Mouse (Mus musculus): Measurements from ENCODE around the gene Aldh18a1. TPM values are rescaled to one million over a fixed set of nuclear protein-coding genes. Genes with fewer than 3 reads are reported as not detected.

Aldh18a1 gene
- 16.1 to 23.3 TPM (median 19.4 TPM) in 4 replicates for total RNA-seq (2023)

DNA sequence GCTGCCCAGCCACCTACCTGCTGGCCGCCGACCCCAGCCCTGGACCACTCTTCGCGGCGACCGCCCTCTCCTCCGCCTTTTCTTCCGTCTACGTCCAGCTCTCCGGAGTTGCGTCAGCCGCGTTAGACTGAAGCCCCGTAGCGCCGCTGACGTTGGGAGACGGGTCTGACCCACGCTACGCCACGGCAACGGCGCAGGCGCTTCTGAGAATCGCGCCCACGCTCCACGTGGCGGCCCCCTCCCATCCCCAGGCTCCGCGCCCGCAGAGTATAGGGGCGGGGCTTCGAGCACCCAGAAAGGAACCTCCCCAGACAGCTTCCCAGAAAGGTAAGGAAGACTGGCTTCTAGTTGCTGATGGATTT, at the start of gene Aldh18a1:
TSS of gene Aldh18a1 (minus strand) at position 171 of the 362 bp plus-strand sequence.

DNA sequence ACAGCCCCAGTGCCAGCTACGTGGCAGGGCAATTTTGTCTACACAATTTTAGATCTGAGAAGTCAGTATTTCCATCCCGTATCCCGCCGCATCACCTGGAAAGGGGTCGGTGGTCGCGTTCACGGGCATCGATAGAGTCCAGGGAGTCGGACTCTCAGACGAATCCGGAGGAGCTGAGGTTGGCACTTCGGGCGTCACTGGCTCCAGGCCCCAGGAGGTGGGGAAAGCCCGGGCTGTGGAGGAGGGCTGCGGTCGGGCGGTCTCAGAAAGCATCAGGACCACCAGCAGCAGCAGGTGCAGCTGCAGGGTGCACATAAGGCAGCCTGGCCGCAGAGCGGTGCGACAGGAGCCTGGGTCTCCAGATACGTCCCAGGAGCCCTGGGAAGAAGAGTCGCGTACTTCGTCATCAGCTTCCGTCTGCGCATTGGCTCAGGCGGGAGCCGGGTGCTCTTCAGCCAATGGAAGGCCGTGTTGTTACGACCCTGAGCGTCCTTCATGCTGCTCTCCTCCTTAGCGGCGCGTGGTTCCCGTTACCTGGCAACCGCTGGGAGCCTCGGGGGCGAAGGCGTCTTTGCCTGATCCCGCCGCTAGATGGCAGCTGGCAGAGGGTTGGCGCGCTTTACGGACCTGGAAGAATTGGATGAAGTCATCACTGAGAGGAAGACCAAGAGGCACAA, 23.7 kb upstream of the Aldh18a1 start, which contains the start of the genes Tctn3 and Entpd1:
TSS of gene Tctn3 (minus strand) at position 404 of the 677 bp plus-strand sequence.
TSS of gene Entpd1 (plus strand) at position 537 of the 677 bp plus-strand sequence.

DNA sequence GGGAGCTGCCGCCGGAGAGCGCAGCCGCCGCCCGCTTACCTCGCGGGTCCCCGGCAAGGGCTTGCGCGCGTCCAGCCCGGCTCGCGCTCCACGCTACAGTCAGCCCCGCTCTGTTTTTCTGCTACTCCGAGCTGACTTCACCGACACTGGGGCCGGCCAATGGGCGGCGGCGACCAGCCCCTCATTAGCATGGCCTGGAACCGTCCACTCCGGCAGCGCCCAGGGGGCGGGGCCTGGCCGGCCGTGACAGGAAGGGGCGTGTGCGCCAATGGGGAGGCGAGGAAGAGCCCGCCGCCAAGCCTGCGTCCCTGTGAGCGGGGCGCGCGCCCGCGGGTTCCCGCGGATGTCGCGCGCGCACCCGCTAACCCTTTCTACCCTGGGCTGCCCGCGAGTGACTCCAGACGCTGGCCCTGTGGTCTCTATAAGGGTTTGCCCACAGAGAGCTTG, 74.6 kb downstream of the Aldh18a1 start, which contains the start of gene Sorbs1:
TSS of gene Sorbs1 (minus strand) at position 148 of the 447 bp plus-strand sequence.

Other genes with a start within 250 kb of the Aldh18a1 start
- gene Sorbs1, start 74.7 kb downstream of the Aldh18a1 start, total RNA-seq (2023): 11.2 to 19.1 TPM (median 14.6 TPM) in 4 replicates
- gene Tctn3, start 23.8 kb upstream of the Aldh18a1 start, total RNA-seq (2023): 7.5 to 9.4 TPM (median 8.0 TPM) in 4 replicates
- 13.3 to 32.7 TPM (median 17.0 TPM) in 4 replicates for gene Entpd1, start 23.9 kb upstream of the Aldh18a1 start, total RNA-seq (2023)
- gene Cc2d2b, start 160.3 kb upstream of the Aldh18a1 start, total RNA-seq (2023): not detected in 4 replicates
- gene Ccnj, start 242.8 kb upstream of the Aldh18a1 start, total RNA-seq (2023): 19.6 to 22.7 TPM (median 21.6 TPM) in 4 replicates